In the genomic region with DNA sequence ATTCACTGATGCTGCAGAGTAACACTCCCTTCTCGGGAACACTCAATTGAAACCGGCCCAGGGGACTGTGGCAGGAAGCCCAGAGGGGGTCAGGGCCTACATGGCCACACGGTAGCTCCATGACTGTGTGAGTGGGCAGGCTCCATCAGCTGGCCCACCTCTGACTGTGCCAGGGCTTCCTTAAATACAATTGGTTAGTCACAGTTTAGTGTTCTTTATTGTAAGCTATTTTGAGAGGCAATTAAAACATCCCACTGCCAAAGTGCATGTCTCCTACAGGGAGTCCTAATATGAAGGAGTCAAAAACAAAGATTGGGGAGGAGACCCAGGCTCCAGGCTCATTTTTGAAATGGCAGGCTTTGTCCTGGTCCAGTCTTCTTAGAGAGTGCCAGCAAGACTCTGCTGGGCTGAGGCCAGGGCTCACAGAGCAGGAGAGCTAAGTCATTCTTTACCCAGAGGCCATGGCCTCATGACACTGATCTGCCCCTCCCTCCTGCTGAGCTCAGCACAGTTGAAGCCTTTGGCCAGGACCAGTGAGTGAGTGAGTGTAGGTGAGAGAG, we compare ENCODE assay signal across 11 mouse cellular contexts.
DNase-seq lines count a peak whose midpoint lies in the region; ATAC-seq and TF ChIP-seq lines count a peak whose summit lies in the region.
"Had no signal": no experiment of that assay in that cellular context is flagged by ENCODE, and none has a peak within 500 bp of the region (broad histone marks: within the 10 kb centered on the region; RNA-seq: fewer than 3 reads in every experiment).

No protein-coding gene starts in this region.

- H3K27ac ChIP-seq in heart, embryonic 12.5 days (ENCODE audit: poor library complexity, severe bottlenecking): no peak overlapping the region
- peak overlapping the region; percentile 44 for H3K27ac ChIP-seq in liver, embryonic 14.5 days
- H3K27ac ChIP-seq: embryonic facial prominence, embryonic 13.5 days; limb, embryonic 15.5 days had no signal

- H3K27me3 ChIP-seq in heart, embryonic 12.5 days (replicated peaks): no peaks in the 10 kb centered on the region
- no peaks in the 10 kb centered on the region for H3K27me3 ChIP-seq in liver, embryonic 14.5 days (ENCODE audit: control insufficient read depth, insufficient read depth, low read length)
- H3K27me3 ChIP-seq: CH12.LX; embryonic facial prominence, embryonic 13.5 days; limb, embryonic 15.5 days had no signal

- H3K9ac ChIP-seq in heart, embryonic 12.5 days: no peak overlapping the region
- H3K9ac ChIP-seq in liver, embryonic 14.5 days (replicated peaks): no peak overlapping the region
- H3K9ac ChIP-seq: embryonic facial prominence, embryonic 13.5 days; limb, embryonic 15.5 days had no signal

- 68% methylated on average over 3 of the region's 3 CpGs for WGBS in heart, embryonic 12.5 days
- 67% methylated on average over 3 of the region's 3 CpGs for WGBS in liver, embryonic 14.5 days (ENCODE audit: insufficient replicate concordance)

- no peak for TF ChIP-seq CTCF in liver, embryonic 14.5 days (IDR thresholded peaks at IDR 0.05; ENCODE audit: low read depth)

- peak; percentile 19 for DNase-seq in heart, adult 8-10 months (ENCODE audit: low spot score)
- peak; percentile 17 for DNase-seq in cerebellum, adult 9-10 months
- peak; percentile 42 for DNase-seq in gastrocnemius, postnatal 10 days
- peak; percentile 83 for DNase-seq in kidney, postnatal 14 days
- peak; percentile 38 to 46 (median 41) for DNase-seq in liver, embryonic 14.5 days (ENCODE audit: low read depth in 3 of 3, low spot score in 3 of 3)
- DNase-seq in ovary, postnatal 36 days (ENCODE audit: low spot score): peak; percentile 43
- DNase-seq in c-Kit-positive CD71-positive TER-119-positive erythroid progenitor cells, embryonic 14.5 days (ENCODE audit: low spot score): no peak

- H3K4me1 ChIP-seq in heart, embryonic 12.5 days (replicated peaks): peaks cover 14% of the 10 kb centered on the region
- peaks cover 4 to 11% of the 10 kb centered on the region in 2 experiments; a peak in 3 of 4 replicates for H3K4me1 ChIP-seq in liver, embryonic 14.5 days (replicated peaks; ENCODE audit: control insufficient read depth in 2 of 2, insufficient read depth in 2 of 2, low read length in 1 of 2)
- H3K4me1 ChIP-seq: limb, embryonic 15.5 days had no signal

- H3K4me2 ChIP-seq in heart, embryonic 12.5 days: no peak overlapping the region
- no peak overlapping the region for H3K4me2 ChIP-seq in liver, embryonic 14.5 days (ENCODE audit: low read depth)
- H3K4me2 ChIP-seq: embryonic facial prominence, embryonic 13.5 days; limb, embryonic 15.5 days had no signal

- H3K4me3 ChIP-seq in heart, embryonic 12.5 days: no peak overlapping the region
- H3K4me3 ChIP-seq in liver, embryonic 14.5 days (ENCODE audit: insufficient read depth in 1 of 2, low read depth in 2 of 2, low read length in 2 of 2): no peak overlapping the region
- H3K4me3 ChIP-seq: embryonic facial prominence, embryonic 13.5 days; limb, embryonic 15.5 days had no signal

- ATAC-seq in heart, embryonic 12.5 days (ENCODE audit: insufficient number of reproducible peaks, low FRiP score): no peak
- ATAC-seq in liver, embryonic 14.5 days (ENCODE audit: insufficient read depth): peak; percentile 90

- no peaks in the 10 kb centered on the region for H3K9me3 ChIP-seq in heart, embryonic 12.5 days (replicated peaks)
- H3K9me3 ChIP-seq in liver, embryonic 14.5 days (ENCODE audit: control insufficient read depth, low read length): no peaks in the 10 kb centered on the region
- H3K9me3 ChIP-seq: embryonic facial prominence, embryonic 13.5 days; limb, embryonic 15.5 days had no signal

- no peaks in the 10 kb centered on the region for H3K36me3 ChIP-seq in heart, embryonic 12.5 days
- no peaks in the 10 kb centered on the region for H3K36me3 ChIP-seq in liver, embryonic 14.5 days (replicated peaks; ENCODE audit: control insufficient read depth, insufficient read depth, low read depth)
- H3K36me3 ChIP-seq: embryonic facial prominence, embryonic 13.5 days; limb, embryonic 15.5 days had no signal

- TF ChIP-seq EP300 in liver, embryonic 14.5 days (IDR thresholded peaks at IDR 0.05; ENCODE audit: low read depth): no peak
